Mouse (Mus musculus) forebrain, postnatal 0 days (tissue): ENCODE data around the gene Cdkal1. TPM values are rescaled to one million over a fixed set of nuclear protein-coding genes. Genes with fewer than 3 reads are reported as not detected.

ENCODE experiments used
- ATAC-seq: fragments of 200-750 bp; cut with Nextera tagmentation; 2 replicates; pipeline ENCODE4 v1.8.0; 2017; ENCODE audit warnings: mild to moderate bottlenecking, moderate library complexity
- DNase-seq: peaks from one replicate; pipeline ENCODE4 v3.0.0-alpha.2; 2015
- H3K27ac ChIP-seq: fragments of 300-500 bp; sonication (generic); 2 replicates; pipeline ENCODE4 v1.5.1; 2014; ENCODE audit warnings: low read depth, mild to moderate bottlenecking, antibody characterized with exemption, low read length, moderate library complexity, mixed read lengths
- H3K27me3 ChIP-seq: fragments of 300-500 bp; sonication (generic); 2 replicates; pipeline ENCODE4 v1.6.1; 2014; ENCODE audit warnings: mild to moderate bottlenecking, low read length, mixed read lengths; ENCODE audit not compliant: insufficient read depth
- H3K36me3 ChIP-seq: fragments of 300-500 bp; sonication (generic); 2 replicates; pipeline ENCODE4 v1.6.1; 2014; ENCODE audit warnings: mild to moderate bottlenecking, moderate library complexity; ENCODE audit not compliant: insufficient read depth
- H3K4me1 ChIP-seq: fragments of 300-500 bp; sonication (generic); 2 replicates; pipeline ENCODE4 v1.6.1; 2014; ENCODE audit warnings: antibody characterized with exemption; ENCODE audit not compliant: insufficient read depth
- H3K4me2 ChIP-seq: fragments of 300-500 bp; sonication (generic); 2 replicates; pipeline ENCODE4 v1.6.1; 2014; ENCODE audit warnings: low read depth, mild to moderate bottlenecking, moderate library complexity
- H3K4me3 ChIP-seq: fragments of 300-500 bp; sonication (generic); 2 replicates; pipeline ENCODE4 v1.5.1; 2014; ENCODE audit warnings: low read depth, low read length, mixed read lengths
- H3K9ac ChIP-seq: fragments of 300-500 bp; sonication (generic); 2 replicates; pipeline ENCODE4 v1.6.1; 2014; ENCODE audit warnings: mild to moderate bottlenecking
- H3K9me3 ChIP-seq: fragments of 300-500 bp; sonication (generic); 2 replicates; pipeline ENCODE4 v1.6.1; 2016; ENCODE audit warnings: low read length
- CTCF ChIP-seq: sonication (generic); IDR thresholded peaks from 2 replicates; pipeline ENCODE4 v1.5.1; 2016; ENCODE audit warnings: antibody characterized with exemption, control low read depth, low read depth
- WGBS: fragments of 180-500 bp; shearing (Covaris S2); extraction: QIAGEN DNeasy Blood & Tissue Kit; methylation state at CpG from one replicate; pipeline ENCODE4 v1.1.7; 2014; 5-methylcytosine and 5-hydroxymethylcytosine counted together
- polyA plus RNA-seq: library from polyadenylated mRNA; unstranded; fragments of >200 nt; fragmentation: Nextera tagmentation; extraction: Ambion mirVana; gene quantifications from 2 replicates; pipeline ENCODE4 v1.2.1, GENCODE M21; 2015
- total RNA-seq: library from RNA; depleted of rRNA; stranded (reverse); fragments of >200 nt; gene quantifications from 2 replicates; pipeline ENCODE4 v1.2.3, GENCODE M21; 2014

Gene Cdkal1
- total and polyA plus RNA-seq, 2 experiments from 2014 or later = 16.7 to 18.3 TPM

GRCm38 (mm10) chr13:29640186-29640585, 215.3 kb downstream of the Cdkal1 start:
- DNase-seq = no peak
- no peaks in the 10 kb centered on the region for H3K36me3 ChIP-seq
- TF ChIP-seq CTCF = no peak
- no peak overlapping the region for H3K9ac ChIP-seq
- H3K4me2 ChIP-seq = no peak overlapping the region
- no peaks in the 10 kb centered on the region for H3K27me3 ChIP-seq
- ATAC-seq = no peak
- no peak overlapping the region for H3K27ac ChIP-seq
- no peaks in the 10 kb centered on the region for H3K9me3 ChIP-seq
- WGBS = 73% methylated on average over 1 of the region's 1 CpGs
- no peak overlapping the region for H3K4me3 ChIP-seq
- no peaks in the 10 kb centered on the region for H3K4me1 ChIP-seq

DNA sequence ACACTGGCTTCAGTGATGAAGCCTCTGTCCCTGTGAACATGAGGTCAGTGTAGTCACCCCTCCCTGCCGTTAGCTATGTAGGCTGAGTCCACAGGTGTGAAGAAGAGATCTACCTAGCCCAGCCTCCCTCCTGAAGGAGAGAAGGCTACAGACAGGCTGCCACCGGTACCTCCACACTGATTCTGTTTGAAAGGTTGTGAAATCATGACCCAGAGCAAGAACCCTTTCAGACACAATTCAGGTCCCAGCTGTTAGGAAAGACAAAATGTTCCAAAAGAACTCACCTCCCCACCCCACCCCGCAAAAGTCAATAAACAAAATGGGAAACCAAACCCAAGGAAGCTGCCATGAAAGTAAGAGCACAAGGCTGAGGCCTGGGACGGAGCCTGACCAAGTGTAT, 217.2 kb downstream of the Cdkal1 start:
- no peak for TF ChIP-seq CTCF
- Histone ChIP-seq H3K4me1 (no peaks in the 10 kb centered on the region), H3K9ac (no peak overlapping the region), H3K4me2 (no peak overlapping the region), H3K4me3 (no peak overlapping the region), H3K36me3 (no peaks in the 10 kb centered on the region), H3K9me3 (no peaks in the 10 kb centered on the region), H3K27me3 (no peaks in the 10 kb centered on the region), H3K27ac (no peak overlapping the region)
- 97% methylated on average over 4 of the region's 4 CpGs for WGBS
- DNase-seq = no peak
- no peak for ATAC-seq

DNA sequence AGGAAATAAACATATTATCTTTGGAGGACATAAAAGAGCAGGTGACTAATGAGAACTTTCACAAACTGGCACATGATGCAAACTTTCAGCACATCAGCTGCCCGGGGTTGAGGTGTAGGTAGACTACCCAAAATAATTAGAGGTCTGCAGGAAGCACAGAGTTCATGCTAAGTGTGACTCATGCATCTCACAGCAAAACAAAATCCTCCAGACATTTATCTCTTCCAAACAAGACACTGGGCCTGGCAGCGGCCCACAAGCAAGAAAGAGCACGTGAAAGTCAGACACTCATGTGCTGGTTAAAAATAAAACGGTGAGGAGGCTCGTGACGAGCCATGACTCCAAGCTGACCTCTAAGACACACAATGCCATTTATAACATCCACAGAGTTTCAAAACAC, 217.7 kb downstream of the Cdkal1 start:
- H3K9me3 ChIP-seq = no peaks in the 10 kb centered on the region
- H3K9ac ChIP-seq = no peak overlapping the region
- H3K4me2 ChIP-seq = no peak overlapping the region
- H3K4me3 ChIP-seq = no peak overlapping the region
- no peak for ATAC-seq
- no peak overlapping the region for H3K27ac ChIP-seq
- no peaks in the 10 kb centered on the region for H3K36me3 ChIP-seq
- H3K4me1 ChIP-seq = no peaks in the 10 kb centered on the region
- WGBS = 83% methylated on average over 6 of the region's 6 CpGs
- no peak for TF ChIP-seq CTCF
- H3K27me3 ChIP-seq = no peaks in the 10 kb centered on the region
- DNase-seq = no peak

- Histone ChIP-seq H3K27me3 (no peaks in the 10 kb centered on the region), H3K4me3 (no peak overlapping the region), H3K9me3 (no peaks in the 10 kb centered on the region), H3K4me2 (no peak overlapping the region), H3K4me1 (no peaks in the 10 kb centered on the region), H3K9ac (no peak overlapping the region), H3K27ac (no peak overlapping the region), H3K36me3 (no peaks in the 10 kb centered on the region)
- DNase-seq (no peak), ATAC-seq (no peak)
- no peak for TF ChIP-seq CTCF
- 78% methylated on average over 3 of the region's 3 CpGs for WGBS
Measured at GRCm38 (mm10) chr13:29635581-29635980, 219.9 kb downstream of the Cdkal1 start.

DNA sequence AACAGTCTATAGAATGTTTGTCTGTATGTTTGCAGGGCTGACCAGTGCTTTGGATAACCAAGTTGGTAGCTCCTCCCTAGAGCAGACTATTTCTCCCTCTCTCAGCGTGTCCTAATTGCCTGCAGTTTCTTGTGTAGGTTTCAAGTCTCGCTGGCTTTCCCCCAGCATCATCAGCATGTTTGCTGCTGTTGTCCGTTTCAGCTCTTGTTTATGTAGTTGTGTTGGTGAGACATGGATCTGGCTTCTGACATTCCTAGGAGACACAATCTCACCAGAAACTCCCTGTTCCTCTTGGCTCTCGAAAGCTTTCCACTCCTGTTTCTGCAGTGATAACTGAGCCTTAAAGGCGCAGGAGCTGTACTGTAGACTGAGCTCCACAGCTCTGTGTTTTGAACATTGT, 224.1 kb downstream of the Cdkal1 start:
- H3K9me3 ChIP-seq = no peaks in the 10 kb centered on the region
- no peak for DNase-seq
- H3K9ac ChIP-seq = no peak overlapping the region
- no peak overlapping the region for H3K4me3 ChIP-seq
- H3K4me1 ChIP-seq = no peaks in the 10 kb centered on the region
- no peak for TF ChIP-seq CTCF
- no peak overlapping the region for H3K27ac ChIP-seq
- no peaks in the 10 kb centered on the region for H3K27me3 ChIP-seq
- no peak overlapping the region for H3K4me2 ChIP-seq
- WGBS = 53% methylated on average over 5 of the region's 5 CpGs
- no peak for ATAC-seq
- H3K36me3 ChIP-seq = no peaks in the 10 kb centered on the region

DNA sequence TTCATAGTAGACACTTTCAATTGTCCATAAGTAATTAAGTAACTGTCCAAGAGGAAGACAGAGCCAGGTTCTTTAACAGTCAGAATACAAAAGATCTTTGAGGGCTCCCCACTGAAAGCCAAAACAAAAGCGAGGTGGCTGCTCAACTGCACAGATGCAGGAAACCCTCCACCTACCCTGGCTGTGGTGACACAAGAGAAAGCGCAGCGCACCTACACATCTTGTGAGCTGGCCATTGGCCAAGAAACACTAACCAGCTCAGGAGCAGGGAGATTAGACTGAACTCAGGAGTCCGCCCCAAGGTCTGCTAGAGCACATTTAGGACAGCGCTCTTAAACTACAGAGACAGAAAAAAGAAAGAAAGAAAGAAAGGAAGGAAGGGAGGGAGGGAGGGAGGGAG, 226.9 kb downstream of the Cdkal1 start:
- Histone ChIP-seq H3K4me3 (no peak overlapping the region), H3K27ac (no peak overlapping the region), H3K4me2 (no peak overlapping the region), H3K9me3 (no peaks in the 10 kb centered on the region), H3K9ac (no peak overlapping the region), H3K36me3 (no peaks in the 10 kb centered on the region), H3K4me1 (no peaks in the 10 kb centered on the region), H3K27me3 (no peaks in the 10 kb centered on the region)
- no peak for TF ChIP-seq CTCF
- DNase-seq = no peak
- no peak for ATAC-seq
- 24% methylated on average over 5 of the region's 5 CpGs for WGBS

DNA sequence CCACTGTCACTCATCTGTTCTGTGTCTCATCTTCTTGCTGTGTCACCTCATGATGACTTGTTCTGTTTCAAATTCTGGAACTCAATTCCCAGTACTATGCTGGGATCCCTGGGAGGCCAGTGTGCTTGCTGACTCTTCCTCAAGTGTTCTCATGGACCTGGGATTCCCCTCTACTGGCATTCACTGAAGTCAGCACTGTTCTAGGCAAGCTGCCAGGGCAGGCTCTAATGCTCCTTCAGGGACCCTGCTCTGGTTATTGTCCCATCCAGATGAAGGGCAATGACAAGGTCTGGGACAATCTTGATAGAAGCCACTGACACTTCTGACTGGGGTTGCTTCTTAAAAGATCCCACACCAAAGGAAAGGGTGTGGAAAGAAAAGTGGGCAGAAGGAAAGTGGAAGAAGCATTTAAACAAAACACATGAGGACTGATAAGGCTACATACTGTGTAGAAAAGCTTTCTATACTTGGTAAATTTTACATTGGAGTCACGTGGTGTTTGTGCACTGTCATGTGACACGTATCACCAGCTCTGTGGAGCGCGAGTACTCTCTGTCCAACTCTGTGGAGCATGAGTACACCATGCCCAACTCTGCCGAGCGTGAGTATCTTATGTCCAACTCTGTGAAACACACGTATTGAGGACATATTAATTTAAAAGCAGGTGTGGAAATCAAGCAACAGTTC, 227.9 kb downstream of the Cdkal1 start:
- no peak overlapping the region for H3K27ac ChIP-seq
- no peak overlapping the region for H3K4me3 ChIP-seq
- no peak for DNase-seq
- ATAC-seq = no peak
- H3K4me1 ChIP-seq = no peaks in the 10 kb centered on the region
- no peaks in the 10 kb centered on the region for H3K36me3 ChIP-seq
- H3K4me2 ChIP-seq = no peak overlapping the region
- 93% methylated on average over 7 of the region's 7 CpGs for WGBS
- no peak overlapping the region for H3K9ac ChIP-seq
- no peaks in the 10 kb centered on the region for H3K9me3 ChIP-seq
- H3K27me3 ChIP-seq = no peaks in the 10 kb centered on the region
- no peak for TF ChIP-seq CTCF

DNA sequence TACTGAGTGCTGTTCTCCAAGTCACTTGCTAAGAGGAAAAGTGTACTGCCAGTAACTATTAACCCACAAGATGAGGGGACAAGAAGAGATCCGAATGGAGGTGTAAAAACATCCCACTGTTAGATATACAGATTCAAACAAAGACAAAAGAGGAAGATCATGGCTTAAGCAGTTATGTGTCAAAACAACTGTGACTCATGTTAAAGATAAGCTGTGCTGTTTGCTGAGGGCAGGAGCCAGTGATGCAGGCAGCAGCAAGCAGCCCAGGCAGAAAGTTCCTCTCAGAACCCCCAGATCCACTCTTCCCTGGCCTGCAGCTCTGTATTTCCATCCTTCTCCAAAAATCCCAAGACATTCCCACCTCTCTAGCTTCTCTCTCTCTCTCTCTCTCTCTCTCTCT, 230.5 kb downstream of the Cdkal1 start:
- no peak for TF ChIP-seq CTCF
- Histone ChIP-seq H3K9me3 (no peaks in the 10 kb centered on the region), H3K27me3 (no peaks in the 10 kb centered on the region), H3K4me3 (no peak overlapping the region), H3K4me1 (no peaks in the 10 kb centered on the region), H3K36me3 (no peaks in the 10 kb centered on the region), H3K27ac (no peak overlapping the region), H3K4me2 (no peak overlapping the region), H3K9ac (no peak overlapping the region)
- ATAC-seq (no peak), DNase-seq (no peak)
- WGBS = 85% methylated on average over 1 of the region's 1 CpGs
